Mouse (Mus musculus) monocyte, adult 5-6 weeks (primary cell): ENCODE results near the gene Appl2. TPM values are rescaled to one million over a fixed set of nuclear protein-coding genes. Genes with fewer than 3 reads are reported as not detected.

ENCODE experiments used
- ATAC-seq: fragments of 153-309, 156-312 bp; replicated peaks from 2 replicates; pipeline ENCODE4 v1.8.0; 2017; ENCODE audit warnings: mild to moderate bottlenecking; ENCODE audit not compliant: low TSS enrichment, insufficient number of reproducible peaks, severe bottlenecking, poor library complexity, low FRiP score
- total RNA-seq: library from RNA; stranded (forward); fragments of 200-1000, 200-491, 200-594 nt; gene quantifications from 3 replicates; pipeline ENCODE4 v1.2.3, GENCODE M21; 2017

The Appl2 gene
- total RNA-seq, 1 experiment from 2014 or later = 77.7 TPM

DNA sequence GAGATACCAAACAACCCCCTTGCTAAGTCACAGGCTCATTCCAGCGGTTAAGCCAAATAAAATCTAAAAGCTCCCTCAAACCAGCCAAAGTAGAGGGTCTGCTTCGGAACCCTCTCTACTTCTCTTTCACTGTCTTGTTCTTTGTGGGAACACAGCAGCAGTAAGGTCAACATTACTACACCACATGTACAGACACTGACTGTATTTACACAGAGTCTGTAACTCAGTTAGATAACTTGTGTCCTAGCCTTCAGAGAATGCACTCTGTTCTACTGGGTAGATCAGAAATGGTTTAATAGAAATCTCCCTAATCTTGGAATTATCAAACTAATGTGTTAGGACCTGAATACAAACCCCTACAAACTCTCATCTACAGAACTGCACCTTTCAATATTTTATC, 12.3 kb downstream of the Appl2 start:
- ATAC-seq = no peak

- no peak for ATAC-seq
Measured at GRCm38 (mm10) chr10:83634461-83634860, 14.1 kb downstream of the Appl2 start.

DNA sequence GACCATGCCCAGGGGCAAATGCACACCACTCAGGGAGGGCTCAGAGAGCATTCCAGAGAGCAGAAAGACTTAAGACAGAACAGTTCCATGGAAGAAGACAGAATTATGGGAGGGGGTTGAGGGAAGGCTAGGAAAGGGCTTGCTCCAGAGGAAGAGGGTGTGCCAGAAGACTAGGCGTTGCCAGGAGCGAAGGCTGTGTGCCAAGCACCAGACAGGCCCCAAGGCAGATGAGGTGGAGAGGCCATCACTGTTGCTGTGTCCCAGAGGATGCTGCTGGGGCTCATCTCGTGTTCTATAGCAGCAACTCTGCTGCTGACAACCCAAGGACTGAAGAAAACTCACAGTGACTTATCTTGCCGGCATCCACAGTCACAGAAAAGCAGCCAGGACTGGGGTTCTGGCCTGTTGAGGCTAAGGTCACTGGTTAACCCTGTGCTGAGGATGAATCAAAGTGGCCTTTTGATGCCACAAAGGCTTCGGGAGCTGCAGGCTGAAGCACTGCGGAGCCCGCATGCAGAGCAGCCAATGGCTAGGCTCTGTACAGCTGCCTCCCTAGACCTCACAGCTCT, 15.6 kb downstream of the Appl2 start:
- no peak for ATAC-seq

DNA sequence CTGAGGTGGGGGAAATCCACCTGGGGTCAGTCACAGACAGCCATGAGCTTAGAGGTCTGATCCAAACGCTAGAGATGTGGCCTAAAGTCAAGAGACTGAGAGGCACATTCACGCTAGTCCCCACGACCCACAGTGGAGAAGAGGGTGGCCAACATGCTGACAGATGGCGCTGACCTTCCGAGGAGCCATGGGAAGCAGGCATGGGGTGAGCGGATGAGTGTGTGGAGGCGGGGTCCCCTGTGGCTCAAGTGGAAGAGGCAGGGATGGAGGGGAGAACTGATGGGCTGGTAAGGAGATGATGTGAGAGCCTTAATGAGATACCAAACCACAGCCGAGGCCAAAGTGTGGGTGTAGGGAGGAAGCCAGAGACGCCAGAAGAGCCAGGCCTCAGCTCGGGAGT, 16.8 kb downstream of the Appl2 start:
- no peak for ATAC-seq

DNA sequence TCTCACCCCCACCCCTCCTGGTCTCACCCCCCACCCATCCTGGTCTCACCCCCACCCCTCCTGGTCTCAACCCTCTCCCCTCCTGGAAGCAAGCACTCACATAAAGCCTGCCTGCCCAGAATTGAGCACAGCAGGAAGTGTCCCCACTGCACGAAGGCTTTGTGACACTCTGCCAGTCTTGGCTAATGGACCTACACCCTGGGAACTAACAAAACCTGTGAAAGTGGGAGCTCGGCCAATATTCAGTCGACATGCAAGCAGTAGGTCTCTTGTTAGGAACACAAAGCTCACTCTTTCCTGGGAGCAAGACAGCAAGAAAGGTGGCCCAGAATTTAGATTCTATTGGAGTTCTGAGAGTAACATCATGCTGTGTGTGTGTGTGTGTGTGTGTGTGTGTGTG, 17.6 kb downstream of the Appl2 start:
- ATAC-seq = no peak

- no peak for ATAC-seq
Measured at GRCm38 (mm10) chr10:83629878-83630277, 18.7 kb downstream of the Appl2 start.

- no peak for ATAC-seq
Measured at GRCm38 (mm10) chr10:83629190-83629781, 19.3 kb downstream of the Appl2 start.

GRCm38 (mm10) chr10:83628241-83628640, 20.3 kb downstream of the Appl2 start:
- no peak for ATAC-seq

DNA sequence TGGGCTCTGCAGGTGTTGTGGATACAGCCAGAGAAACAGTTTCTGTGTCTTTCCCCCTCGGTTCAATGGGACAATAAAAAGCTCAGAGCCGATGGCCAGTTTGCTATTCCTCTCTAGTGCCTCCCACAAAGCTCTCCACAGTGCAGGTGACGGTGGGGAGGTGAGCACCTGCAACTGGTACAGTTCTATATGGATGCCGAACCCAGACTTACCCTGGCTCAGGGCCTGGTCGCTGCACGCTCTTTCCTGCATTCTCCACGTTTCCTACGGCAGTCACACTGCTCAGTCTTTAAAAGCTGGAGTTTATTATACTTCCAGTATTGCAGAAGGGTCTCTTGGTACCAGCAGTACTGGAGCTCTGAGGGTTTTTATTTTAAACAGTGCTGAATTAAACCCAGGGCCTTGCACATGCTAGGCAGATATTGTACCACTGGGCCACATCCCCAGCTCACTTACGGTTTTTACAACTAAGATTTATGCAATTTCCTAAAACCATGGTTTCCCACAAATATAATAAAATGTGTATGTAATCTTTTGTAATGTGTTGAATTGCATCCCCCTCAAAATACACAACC, 21.3 kb downstream of the Appl2 start:
- ATAC-seq = no peak

GRCm38 (mm10) chr10:83624841-83625240, 23.7 kb downstream of the Appl2 start:
- no peak for ATAC-seq

GRCm38 (mm10) chr10:83624065-83624464, 24.5 kb downstream of the Appl2 start:
- no peak for ATAC-seq

- no peak for ATAC-seq
Measured at GRCm38 (mm10) chr10:83620350-83621055, 28.0 kb downstream of the Appl2 start.

DNA sequence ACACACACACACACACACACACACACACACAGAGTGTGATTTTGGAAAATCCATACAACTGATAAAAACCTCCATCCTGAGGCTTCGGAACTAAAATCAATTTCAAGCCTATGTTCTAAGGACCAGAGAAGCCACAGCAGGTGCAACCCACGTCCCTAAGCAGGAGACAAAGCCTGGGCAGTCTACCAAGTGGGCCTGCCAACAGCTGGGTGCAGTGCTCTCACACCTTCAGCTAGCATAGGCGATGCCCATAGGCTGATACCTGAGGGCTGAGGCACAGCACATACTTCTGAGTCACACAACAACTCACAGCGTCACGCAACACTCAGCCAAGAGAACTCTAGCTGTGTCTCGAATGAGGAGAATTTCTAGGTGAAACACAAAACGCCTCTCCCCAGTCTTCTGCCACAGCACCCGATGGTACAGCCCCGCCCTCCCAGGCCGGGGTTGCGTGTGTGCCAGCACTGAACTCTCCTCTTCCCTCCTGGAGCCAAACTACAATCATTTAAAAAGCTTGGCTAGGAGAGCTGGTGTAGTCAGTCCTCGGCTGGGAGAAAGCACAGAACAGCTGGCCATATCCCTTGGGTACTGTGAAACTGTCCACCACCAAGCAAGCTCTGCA, 29.6 kb downstream of the Appl2 start:
- ATAC-seq = no peak

- 0 out of 2 replicates have a peak, but pooled peaks have one; percentile 23 for ATAC-seq
Measured at GRCm38 (mm10) chr10:83617366-83617765, 31.2 kb downstream of the Appl2 start.

GRCm38 (mm10) chr10:83612648-83613215, 35.8 kb downstream of the Appl2 start:
- ATAC-seq = no peak

GRCm38 (mm10) chr10:83611863-83612262, 36.7 kb downstream of the Appl2 start:
- ATAC-seq = no peak

DNA sequence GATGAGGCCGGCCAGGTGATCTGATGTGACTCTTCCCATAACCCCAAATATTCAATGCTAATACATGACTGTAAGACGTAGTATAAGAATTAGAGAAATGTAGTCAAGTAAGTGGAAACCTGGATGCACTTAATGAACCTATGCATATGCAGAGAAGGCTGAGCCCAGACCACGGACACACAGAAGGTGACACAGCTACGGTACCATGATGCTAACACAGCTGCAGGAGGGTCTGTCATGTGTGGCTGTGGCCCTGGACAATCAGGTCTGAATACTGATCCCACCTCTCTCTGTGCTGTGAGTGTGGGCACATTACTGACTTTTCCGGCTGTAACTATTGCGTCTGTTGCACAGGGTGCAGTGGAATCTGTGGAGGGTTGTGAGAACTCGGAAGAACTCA, 38.0 kb downstream of the Appl2 start:
- ATAC-seq = no peak

- no peak for ATAC-seq
Measured at GRCm38 (mm10) chr10:83608596-83608995, 39.9 kb downstream of the Appl2 start.

DNA sequence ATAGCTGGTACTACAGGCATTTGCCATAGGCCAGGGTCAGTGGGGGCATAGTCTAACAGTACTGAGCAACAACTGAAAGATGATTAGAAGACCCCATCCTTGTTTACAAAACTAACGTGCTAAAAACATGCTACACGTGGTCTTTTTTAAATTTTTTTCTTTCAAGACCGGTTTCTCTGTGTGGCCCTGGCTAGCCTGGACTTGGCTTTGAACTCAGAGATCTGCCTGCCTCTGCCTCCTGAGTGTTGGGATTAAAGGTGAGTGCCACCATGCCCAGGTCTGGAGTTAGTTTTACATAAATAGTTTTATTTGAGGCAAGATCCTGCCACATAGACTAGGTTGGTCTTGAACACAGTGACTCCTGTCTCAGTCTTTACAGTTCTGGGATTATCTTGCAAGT, 41.4 kb downstream of the Appl2 start:
- ATAC-seq = no peak
